Mouse (Mus musculus): ENCODE data around the gene Arel1. TPM values are rescaled to one million over a fixed set of nuclear protein-coding genes. Genes with fewer than 3 reads are reported as not detected.
A peak's percentile ranks its signal among the peaks of the same experiment; 100 is the strongest.

The Arel1 gene
- polyA plus RNA-seq, 1 experiment, result 30.7 TPM

- TF ChIP-seq EP300 (IDR thresholded peaks at IDR 0.05; ENCODE audit: insufficient read depth, low read depth, low read length), result 0 out of 2 replicates have a peak, but pooled peaks have one; percentile 13
- no peak for TF ChIP-seq CTCF (IDR thresholded peaks at IDR 0.05; ENCODE audit: low read depth, low read length)
- no peak for TF ChIP-seq POLR2A (IDR thresholded peaks at IDR 0.05; ENCODE audit: insufficient read depth, low read length)
- no peaks in the 10 kb centered on the region for H3K27me3 ChIP-seq (ENCODE audit: control insufficient read depth, insufficient read depth, low read length, poor library complexity, severe bottlenecking)
- no peaks in the 10 kb centered on the region for H3K36me3 ChIP-seq (ENCODE audit: control insufficient read depth, insufficient read depth, low read length, poor library complexity, severe bottlenecking)
- no peaks in the 10 kb centered on the region for H3K9me3 ChIP-seq (replicated peaks; ENCODE audit: control insufficient read depth, insufficient read depth, low read length, poor library complexity, severe bottlenecking)
- H3K27ac ChIP-seq (ENCODE audit: insufficient read depth, low read length), result no peak overlapping the region
- H3K9ac ChIP-seq (ENCODE audit: low read depth, poor library complexity, severe bottlenecking), result no peak overlapping the region
- H3K4me3 ChIP-seq (ENCODE audit: low read depth, low read length), result no peak overlapping the region
- H3K4me1 ChIP-seq (ENCODE audit: control insufficient read depth, insufficient read depth, low read length), result no peaks in the 10 kb centered on the region
Observed at GRCm38 (mm10) chr12:84893648-84894628, 76.8 kb downstream of the Arel1 start.

DNA sequence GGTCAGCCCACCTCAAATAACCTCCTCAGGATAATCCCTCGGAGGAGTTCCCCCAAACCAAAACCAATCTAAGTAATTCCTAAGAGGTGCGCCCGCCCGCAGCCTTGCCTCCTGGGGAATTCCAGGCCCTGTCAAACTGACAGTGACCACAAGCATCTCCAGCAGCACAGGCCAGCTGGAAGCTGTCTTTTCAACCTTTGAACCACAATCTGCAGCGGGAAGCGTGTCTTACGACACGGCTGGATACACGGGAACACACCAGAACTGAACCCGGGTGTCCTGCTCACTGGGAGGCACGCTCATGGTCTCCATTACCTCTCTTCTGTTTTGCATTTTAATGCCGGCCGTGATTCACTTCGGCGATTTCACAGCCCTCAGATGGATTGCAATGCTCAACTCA lies 80.4 kb downstream of the Arel1 start:
- H3K9me3 ChIP-seq (replicated peaks; ENCODE audit: control insufficient read depth, insufficient read depth, low read length, poor library complexity, severe bottlenecking), result no peaks in the 10 kb centered on the region
- H3K27ac ChIP-seq (ENCODE audit: insufficient read depth, low read length), result no peak overlapping the region
- no peaks in the 10 kb centered on the region for H3K36me3 ChIP-seq (ENCODE audit: control insufficient read depth, insufficient read depth, low read length, poor library complexity, severe bottlenecking)
- no peak overlapping the region for H3K4me3 ChIP-seq (ENCODE audit: low read depth, low read length)
- no peak overlapping the region for H3K9ac ChIP-seq (ENCODE audit: low read depth, poor library complexity, severe bottlenecking)
- no peaks in the 10 kb centered on the region for H3K4me1 ChIP-seq (ENCODE audit: control insufficient read depth, insufficient read depth, low read length)
- TF ChIP-seq POLR2A (IDR thresholded peaks at IDR 0.05; ENCODE audit: insufficient read depth, low read length), result no peak
- TF ChIP-seq CTCF (IDR thresholded peaks at IDR 0.05; ENCODE audit: low read depth, low read length), result no peak
- TF ChIP-seq EP300 (IDR thresholded peaks at IDR 0.05; ENCODE audit: insufficient read depth, low read depth, low read length), result no peak
- no peaks in the 10 kb centered on the region for H3K27me3 ChIP-seq (ENCODE audit: control insufficient read depth, insufficient read depth, low read length, poor library complexity, severe bottlenecking)

DNA sequence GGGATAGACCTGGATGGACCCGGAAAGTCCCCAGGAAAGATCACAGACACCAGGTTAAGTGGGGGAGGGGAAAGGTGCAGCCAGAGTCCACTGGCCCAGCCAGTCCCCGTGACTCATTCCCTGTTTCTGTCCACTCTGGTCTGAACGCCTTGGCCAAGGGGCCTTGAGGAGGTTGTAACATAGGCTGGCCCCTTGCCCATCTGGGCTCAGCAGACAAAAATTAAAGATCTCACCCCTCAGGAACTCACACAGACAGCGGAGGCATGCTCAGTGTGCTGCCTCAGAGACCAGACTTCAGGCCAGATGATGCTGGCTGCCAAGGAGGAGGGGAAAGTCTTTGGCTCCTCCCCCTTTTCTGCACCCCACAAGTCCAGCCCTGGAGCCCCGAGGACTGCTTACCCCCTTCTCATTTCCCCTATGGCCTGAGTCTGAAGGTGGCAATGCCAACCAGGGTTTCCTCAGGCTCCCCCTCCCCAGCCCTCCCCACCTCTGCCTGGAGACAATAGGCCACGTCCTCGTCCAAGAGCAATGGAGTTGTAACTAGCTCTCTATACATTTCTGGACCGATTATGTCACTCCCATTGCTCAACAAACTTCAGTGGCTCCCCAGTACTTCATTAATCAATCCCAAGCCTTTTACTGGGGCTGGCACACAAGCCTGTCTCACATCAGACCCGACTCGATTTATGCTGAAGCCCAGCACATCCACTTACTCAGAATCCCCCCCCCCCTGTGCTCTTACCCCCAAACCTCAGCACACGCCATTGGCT lies 85.4 kb downstream of the Arel1 start:
- no peak overlapping the region for H3K27ac ChIP-seq (ENCODE audit: insufficient read depth, low read length)

DNA sequence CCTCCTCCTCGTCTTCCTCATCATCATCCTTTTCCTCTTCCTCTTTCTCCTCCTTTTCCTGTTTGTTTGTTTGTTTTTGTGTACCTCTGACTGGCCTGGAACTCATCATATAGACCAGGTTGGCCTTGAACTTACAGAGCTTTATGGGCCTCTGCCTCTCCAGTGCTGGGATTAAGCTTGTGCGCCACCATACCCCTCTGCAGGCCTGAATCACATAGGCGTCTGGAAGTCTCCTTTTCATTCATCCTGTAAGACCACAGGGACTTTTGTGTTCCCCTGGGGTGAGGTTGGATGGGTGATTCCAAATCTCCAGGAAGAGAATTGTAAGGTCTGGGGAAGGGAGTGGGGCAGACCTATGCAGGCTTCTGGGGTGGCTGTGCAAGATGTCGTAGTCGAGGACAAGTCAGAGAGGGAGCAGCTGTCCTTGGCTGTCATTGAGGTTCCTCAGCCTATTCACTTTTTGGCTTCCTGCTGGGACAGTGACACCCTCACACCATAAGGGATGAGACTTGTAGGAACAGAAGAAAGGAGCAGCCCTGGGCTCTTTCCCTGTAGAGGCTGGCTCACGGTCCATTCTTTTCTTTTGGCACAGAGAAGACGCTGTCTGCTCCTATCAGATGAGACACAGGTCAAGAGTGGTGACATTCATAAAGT lies 86.2 kb downstream of the Arel1 start:
- H3K27me3 ChIP-seq (ENCODE audit: control insufficient read depth, insufficient read depth, low read length, poor library complexity, severe bottlenecking), result no peaks in the 10 kb centered on the region
- H3K9me3 ChIP-seq (replicated peaks; ENCODE audit: control insufficient read depth, insufficient read depth, low read length, poor library complexity, severe bottlenecking), result no peaks in the 10 kb centered on the region
- TF ChIP-seq CTCF (IDR thresholded peaks at IDR 0.05; ENCODE audit: low read depth, low read length), result no peak
- no peak for TF ChIP-seq POLR2A (IDR thresholded peaks at IDR 0.05; ENCODE audit: insufficient read depth, low read length)
- TF ChIP-seq EP300 (IDR thresholded peaks at IDR 0.05; ENCODE audit: insufficient read depth, low read depth, low read length), result no peak
- H3K4me1 ChIP-seq (ENCODE audit: control insufficient read depth, insufficient read depth, low read length), result no peaks in the 10 kb centered on the region
- no peak overlapping the region for H3K9ac ChIP-seq (ENCODE audit: low read depth, poor library complexity, severe bottlenecking)
- H3K27ac ChIP-seq (ENCODE audit: insufficient read depth, low read length), result no peak overlapping the region
- H3K4me3 ChIP-seq (ENCODE audit: low read depth, low read length), result no peak overlapping the region
- no peaks in the 10 kb centered on the region for H3K36me3 ChIP-seq (ENCODE audit: control insufficient read depth, insufficient read depth, low read length, poor library complexity, severe bottlenecking)

More for the DNA sequence above, 85.4 kb downstream of the Arel1 start:
- Histone ChIP-seq H3K4me3 (ENCODE audit: low read depth, low read length) (no peak overlapping the region), H3K36me3 (ENCODE audit: control insufficient read depth, insufficient read depth, low read length, poor library complexity, severe bottlenecking) (no peaks in the 10 kb centered on the region), H3K27me3 (ENCODE audit: control insufficient read depth, insufficient read depth, low read length, poor library complexity, severe bottlenecking) (no peaks in the 10 kb centered on the region), H3K4me1 (ENCODE audit: control insufficient read depth, insufficient read depth, low read length) (no peaks in the 10 kb centered on the region), H3K9me3 (replicated peaks; ENCODE audit: control insufficient read depth, insufficient read depth, low read length, poor library complexity, severe bottlenecking) (no peaks in the 10 kb centered on the region), H3K9ac (ENCODE audit: low read depth, poor library complexity, severe bottlenecking) (no peak overlapping the region)
- TF ChIP-seq CTCF (IDR thresholded peaks at IDR 0.05; ENCODE audit: low read depth, low read length) (no peak), POLR2A (IDR thresholded peaks at IDR 0.05; ENCODE audit: insufficient read depth, low read length) (no peak), EP300 (IDR thresholded peaks at IDR 0.05; ENCODE audit: insufficient read depth, low read depth, low read length) (no peak)

- Histone ChIP-seq H3K4me1 (ENCODE audit: control insufficient read depth, insufficient read depth, low read length) (no peaks in the 10 kb centered on the region), H3K27ac (ENCODE audit: insufficient read depth, low read length) (no peak overlapping the region), H3K9ac (ENCODE audit: low read depth, poor library complexity, severe bottlenecking) (no peak overlapping the region), H3K27me3 (ENCODE audit: control insufficient read depth, insufficient read depth, low read length, poor library complexity, severe bottlenecking) (no peaks in the 10 kb centered on the region), H3K36me3 (ENCODE audit: control insufficient read depth, insufficient read depth, low read length, poor library complexity, severe bottlenecking) (no peaks in the 10 kb centered on the region), H3K4me3 (ENCODE audit: low read depth, low read length) (no peak overlapping the region), H3K9me3 (replicated peaks; ENCODE audit: control insufficient read depth, insufficient read depth, low read length, poor library complexity, severe bottlenecking) (no peaks in the 10 kb centered on the region)
- TF ChIP-seq POLR2A (IDR thresholded peaks at IDR 0.05; ENCODE audit: insufficient read depth, low read length), result no peak
Observed at GRCm38 (mm10) chr12:84882796-84883195, 87.9 kb downstream of the Arel1 start.

Data from ES-Bruce4 (cell line).